Comparison of ENCODE assay signal across 8 mouse cellular contexts in genomic region chr9:98986476-98987096, GRCm38 (mm10). TPM values are rescaled to one million over a fixed set of nuclear protein-coding genes. Genes with fewer than 3 reads are reported as not detected.
A peak's percentile ranks its signal among the peaks of the same experiment; 100 is the strongest.
DNase-seq lines count a peak whose midpoint lies in the region; ATAC-seq and TF ChIP-seq lines count a peak whose summit lies in the region.

No protein-coding gene starts in this region.

- no peaks in the 10 kb centered on the region for H3K27me3 ChIP-seq in kidney, postnatal 0 days (ENCODE audit: insufficient read depth, low read length)
- no peaks in the 10 kb centered on the region; the same call in 1 of the 2 replicates for H3K27me3 ChIP-seq in forebrain, embryonic 11.5 days (ENCODE audit: control insufficient read depth, insufficient read depth, low read length)
- H3K27me3 ChIP-seq in liver, embryonic 12.5 days (replicated peaks) = peaks cover 27% of the 10 kb centered on the region
- H3K27me3 ChIP-seq in stomach, embryonic 14.5 days (ENCODE audit: control insufficient read depth, insufficient read depth, low read length) = 0 out of 2 replicates have a peak, but pooled peaks cover 7% of the 10 kb centered on the region

- H3K9me3 ChIP-seq in kidney, postnatal 0 days (replicated peaks; ENCODE audit: low read length) = no peaks in the 10 kb centered on the region
- no peaks in the 10 kb centered on the region for H3K9me3 ChIP-seq in forebrain, embryonic 11.5 days (ENCODE audit: control insufficient read depth, low read length)
- no peaks in the 10 kb centered on the region for H3K9me3 ChIP-seq in liver, embryonic 12.5 days (replicated peaks)
- no peaks in the 10 kb centered on the region for H3K9me3 ChIP-seq in stomach, embryonic 14.5 days (ENCODE audit: control insufficient read depth, low read depth, low read length)

- TF ChIP-seq CTCF in kidney, postnatal 0 days (IDR thresholded peaks at IDR 0.05; ENCODE audit: low read depth) = no peak

- WGBS in kidney, postnatal 0 days = under 1% methylated on average over 46 of the region's 50 CpGs
- under 1% methylated on average over 50 of the region's 50 CpGs for WGBS in forebrain, embryonic 11.5 days
- WGBS in liver, embryonic 12.5 days (ENCODE audit: insufficient replicate concordance) = under 1% methylated on average over 50 of the region's 50 CpGs
- WGBS in stomach, embryonic 14.5 days = 2% methylated on average over 50 of the region's 50 CpGs

- H3K36me3 ChIP-seq in kidney, postnatal 0 days (ENCODE audit: insufficient read depth, low read length) = no peaks in the 10 kb centered on the region
- no peaks in the 10 kb centered on the region for H3K36me3 ChIP-seq in forebrain, embryonic 11.5 days (ENCODE audit: control insufficient read depth, insufficient read depth, low read length)
- H3K36me3 ChIP-seq in liver, embryonic 12.5 days = no peaks in the 10 kb centered on the region
- H3K36me3 ChIP-seq in stomach, embryonic 14.5 days (ENCODE audit: control insufficient read depth, insufficient read depth, low read length) = no peaks in the 10 kb centered on the region

- peak overlapping the region; percentile 81 for H3K9ac ChIP-seq in kidney, postnatal 0 days (ENCODE audit: low read depth, low read length)
- peak overlapping the region; percentile 58 for H3K9ac ChIP-seq in forebrain, embryonic 11.5 days (ENCODE audit: low read length)
- H3K9ac ChIP-seq in liver, embryonic 12.5 days = peak overlapping the region; percentile 83
- peak overlapping the region; percentile 51 for H3K9ac ChIP-seq in stomach, embryonic 14.5 days (replicated peaks; ENCODE audit: low read depth, low read length)

- peak; percentile 41 for DNase-seq in kidney, postnatal 0 days (ENCODE audit: low spot score)
- no peak for DNase-seq in kidney, postnatal 36 days
- peak; percentile 29 for DNase-seq in NIH3T3 (ENCODE audit: low read depth)
- DNase-seq in forebrain, embryonic 11.5 days (ENCODE audit: low spot score) = no peak
- no peak for DNase-seq in ovary, adult 18-20 months (ENCODE audit: low spot score)
- no peak for DNase-seq in layer of hippocampus, adult 9-10 months (ENCODE audit: low spot score)

- peak overlapping the region; percentile 96 for H3K4me2 ChIP-seq in kidney, postnatal 0 days (ENCODE audit: low read length)
- peak overlapping the region; percentile 83 for H3K4me2 ChIP-seq in forebrain, embryonic 11.5 days (ENCODE audit: low read depth, low read length, severe bottlenecking)
- H3K4me2 ChIP-seq in liver, embryonic 12.5 days = peak overlapping the region; percentile 99
- H3K4me2 ChIP-seq in stomach, embryonic 14.5 days (replicated peaks; ENCODE audit: low read depth, low read length) = peak overlapping the region; percentile 79

- no peak overlapping the region for H3K27ac ChIP-seq in kidney, postnatal 0 days
- H3K27ac ChIP-seq in forebrain, embryonic 11.5 days (ENCODE audit: low read depth, low read length) = no peak overlapping the region
- peak overlapping the region; percentile 71 for H3K27ac ChIP-seq in liver, embryonic 12.5 days
- H3K27ac ChIP-seq in stomach, embryonic 14.5 days (ENCODE audit: low read length) = no peak overlapping the region

- peaks cover 5% of the 10 kb centered on the region for H3K4me1 ChIP-seq in kidney, postnatal 0 days (replicated peaks; ENCODE audit: insufficient read depth, low read length)
- H3K4me1 ChIP-seq in forebrain, embryonic 11.5 days (replicated peaks; ENCODE audit: control insufficient read depth, insufficient read depth, low read length) = peaks cover 4% of the 10 kb centered on the region; the same call in 1 of the 2 replicates
- H3K4me1 ChIP-seq in liver, embryonic 12.5 days = peaks cover 18% of the 10 kb centered on the region
- no peaks in the 10 kb centered on the region for H3K4me1 ChIP-seq in stomach, embryonic 14.5 days (ENCODE audit: control insufficient read depth, insufficient read depth, low read length)

- ATAC-seq in kidney, postnatal 0 days (replicated peaks; ENCODE audit: low FRiP score, low read depth) = peak; percentile 50
- ATAC-seq in forebrain, embryonic 11.5 days (replicated peaks; ENCODE audit: low FRiP score) = peak; percentile 79
- peak; percentile 24 for ATAC-seq in liver, embryonic 12.5 days
- ATAC-seq in stomach, embryonic 14.5 days (ENCODE audit: insufficient number of reproducible peaks, insufficient read depth, low FRiP score, low read depth) = peak; percentile 28; the same call in 1 of the 2 replicates

- peak overlapping the region; percentile 80 for H3K4me3 ChIP-seq in kidney, postnatal 0 days (replicated peaks; ENCODE audit: low read depth, low read length)
- peak overlapping the region; percentile 55 for H3K4me3 ChIP-seq in forebrain, embryonic 11.5 days (ENCODE audit: low read depth, low read length)
- peak overlapping the region; percentile 78 for H3K4me3 ChIP-seq in liver, embryonic 12.5 days
- H3K4me3 ChIP-seq in stomach, embryonic 14.5 days (ENCODE audit: low read depth, low read length) = peak overlapping the region; percentile 77

RNA-seq across cellular contexts. Expression of gene Faim, which starts 0.4 kb away (rescaled TPM):
- polyA plus RNA-seq in kidney, postnatal 0 days (2015; fragmentation: Nextera tagmentation; extraction: Ambion mirVana) = 59.1 and 61.3 TPM in 2 replicates
- polyA plus RNA-seq in forebrain, embryonic 11.5 days (2014; fragmentation: Nextera tagmentation; extraction: Ambion mirVana) = 74.7 and 78.4 TPM in 2 replicates
- polyA plus RNA-seq in liver, embryonic 12.5 days (2016; fragmentation: Nextera tagmentation; extraction: Ambion mirVana) = 22.9 and 24.2 TPM in 2 replicates
- polyA plus RNA-seq in stomach, embryonic 14.5 days (2014; fragmentation: Nextera tagmentation; extraction: Ambion mirVana) = 44.0 and 44.7 TPM in 2 replicates

RNA-seq across cellular contexts. Expression of gene Foxl2, which starts 31.5 kb away (rescaled TPM):
- not detected in 2 replicates for polyA plus RNA-seq in kidney, postnatal 0 days (2015; fragmentation: Nextera tagmentation; extraction: Ambion mirVana)
- polyA plus RNA-seq in forebrain, embryonic 11.5 days (2014; fragmentation: Nextera tagmentation; extraction: Ambion mirVana) = 1.7 and 3.1 TPM in 2 replicates
- not detected in 2 replicates for polyA plus RNA-seq in liver, embryonic 12.5 days (2016; fragmentation: Nextera tagmentation; extraction: Ambion mirVana)
- polyA plus RNA-seq in stomach, embryonic 14.5 days (2014; fragmentation: Nextera tagmentation; extraction: Ambion mirVana) = not detected in 2 replicates

RNA-seq across cellular contexts. Expression of gene Gm1123, which starts 48.9 kb away (rescaled TPM):
- polyA plus RNA-seq in kidney, postnatal 0 days (2015; fragmentation: Nextera tagmentation; extraction: Ambion mirVana) = 0.71 and 0.76 TPM in 2 replicates
- not detected in 2 replicates for polyA plus RNA-seq in forebrain, embryonic 11.5 days (2014; fragmentation: Nextera tagmentation; extraction: Ambion mirVana)
- polyA plus RNA-seq in liver, embryonic 12.5 days (2016; fragmentation: Nextera tagmentation; extraction: Ambion mirVana) = not detected in 2 replicates
- 0.38 TPM in 1 of 2 replicates, not detected in the other for polyA plus RNA-seq in stomach, embryonic 14.5 days (2014; fragmentation: Nextera tagmentation; extraction: Ambion mirVana)

Comparison
In these comparisons a context has a peak if more than half of its experiments do, and no peak if none do; other contexts are left out.
1. DNase-seq: peak in kidney, postnatal 0 days (single experiment) and NIH3T3 (single experiment); none in kidney, postnatal 36 days (0 of 2), forebrain, embryonic 11.5 days (single experiment), ovary, adult 18-20 months (single experiment) and layer of hippocampus, adult 9-10 months (single experiment).
2. ATAC-seq: peak in every context shown above with its lines; median percentile 79 in forebrain, embryonic 11.5 days; 50 in kidney, postnatal 0 days; 28 in stomach, embryonic 14.5 days; 24 in liver, embryonic 12.5 days.
3. Peak in every context shown above with its lines, with median percentiles within 50 percentile points of each other: H3K4me2 ChIP-seq, H3K4me3 ChIP-seq and H3K9ac ChIP-seq.